Mouse (Mus musculus) liver, postnatal 0 days (tissue): ENCODE measurements at regions not wholly inside any gene's neighbourhood (a gene's known extent, or its start where the extent isn't known, plus 50 kb on each side); places are given as distances from the start of the nearest gene placed in this dataset.

Experiments used
- ATAC-seq: fragments of 200-750 bp; cut with Nextera tagmentation; 2 replicates; pipeline ENCODE4 v1.8.0; 2017; ENCODE audit warnings: mild to moderate bottlenecking, moderate library complexity
- DNase-seq: peaks from one replicate; pipeline ENCODE4 v3.0.0-alpha.2; 2016
- H3K27ac ChIP-seq: fragments of 300-500 bp; sonication (generic); 2 replicates; pipeline ENCODE4 v1.5.1; 2014; ENCODE audit warnings: antibody characterized with exemption, moderate library complexity, mild to moderate bottlenecking, low read depth
- H3K27me3 ChIP-seq: fragments of 300-500 bp; sonication (generic); 2 replicates; pipeline ENCODE4 v1.6.1; 2014; ENCODE audit warnings: low read length, control low read depth, mixed read lengths; ENCODE audit not compliant: insufficient read depth
- H3K36me3 ChIP-seq: fragments of 300-500 bp; sonication (generic); replicated peaks from 2 replicates; pipeline ENCODE4 v1.6.1; 2014; ENCODE audit warnings: mild to moderate bottlenecking, control low read depth, low read length, moderate library complexity, mixed read lengths; ENCODE audit not compliant: insufficient read depth
- H3K4me1 ChIP-seq: fragments of 300-500 bp; sonication (generic); 2 replicates; pipeline ENCODE4 v1.6.1; 2014; ENCODE audit warnings: antibody characterized with exemption, mild to moderate bottlenecking, control low read depth; ENCODE audit not compliant: insufficient read depth
- H3K4me2 ChIP-seq: fragments of 300-500 bp; sonication (generic); 2 replicates; pipeline ENCODE4 v1.6.1; 2014; ENCODE audit warnings: low read depth, mild to moderate bottlenecking, low read length, moderate library complexity, mixed read lengths
- H3K4me3 ChIP-seq: fragments of 300-500 bp; sonication (generic); 2 replicates; pipeline ENCODE4 v1.5.1; 2014; ENCODE audit warnings: low read depth, low read length
- H3K9ac ChIP-seq: fragments of 300-500 bp; sonication (generic); replicated peaks from 2 replicates; pipeline ENCODE4 v1.6.1; 2014; ENCODE audit warnings: mild to moderate bottlenecking, moderate library complexity
- H3K9me3 ChIP-seq: fragments of 300-500 bp; sonication (generic); 2 replicates; pipeline ENCODE4 v1.6.1; 2016; ENCODE audit warnings: mild to moderate bottlenecking, control low read depth, low read length, mixed read lengths
- CTCF ChIP-seq: sonication (generic); IDR thresholded peaks from 2 replicates; pipeline ENCODE4 v1.5.1; 2016; ENCODE audit warnings: antibody characterized with exemption, low read depth
- EP300 ChIP-seq: IDR thresholded peaks from 2 replicates; pipeline ENCODE4 v1.6.1; 2016; ENCODE audit warnings: antibody characterized with exemption, low read depth, mild to moderate bottlenecking
- WGBS: fragments of 180-500 bp; shearing (Covaris S2); extraction: QIAGEN DNeasy Blood & Tissue Kit; methylation state at CpG from one replicate; pipeline ENCODE4 v1.1.7; 2014; ENCODE audit not compliant: insufficient replicate concordance; 5-methylcytosine and 5-hydroxymethylcytosine counted together

DNA sequence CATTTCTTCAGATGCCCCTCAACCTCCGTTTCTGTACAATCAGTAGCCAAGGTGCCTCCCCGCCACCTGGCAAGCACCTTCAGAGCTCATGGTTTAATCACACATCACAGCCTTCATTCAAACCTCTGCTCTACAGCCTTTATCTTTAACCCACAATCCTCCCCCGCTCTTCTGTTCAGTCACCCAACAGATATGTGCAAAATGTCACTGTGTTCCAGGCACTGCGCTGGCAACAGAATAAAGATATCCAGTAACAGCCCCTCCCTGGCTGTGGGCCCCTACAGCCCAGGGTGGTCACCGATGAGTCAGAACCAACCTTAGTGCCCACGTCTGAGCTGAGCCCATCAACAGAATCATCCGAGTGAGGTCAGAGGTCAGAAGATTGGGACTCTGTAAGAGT is 54.3 kb upstream of the Ddr1 start:
- Histone ChIP-seq H3K4me3 (no peak overlapping the region), H3K27me3 (no peaks in the 10 kb centered on the region), H3K27ac (no peak overlapping the region), H3K9me3 (no peaks in the 10 kb centered on the region), H3K36me3 (no peaks in the 10 kb centered on the region), H3K4me1 (peaks cover 12% of the 10 kb centered on the region), H3K4me2 (no peak overlapping the region), H3K9ac (no peak overlapping the region)
- TF ChIP-seq CTCF (no peak), EP300 (peak; percentile 94)
- 58% methylated on average over 7 of the region's 7 CpGs for WGBS
- ATAC-seq (peak; percentile 85), DNase-seq (no peak)

DNA sequence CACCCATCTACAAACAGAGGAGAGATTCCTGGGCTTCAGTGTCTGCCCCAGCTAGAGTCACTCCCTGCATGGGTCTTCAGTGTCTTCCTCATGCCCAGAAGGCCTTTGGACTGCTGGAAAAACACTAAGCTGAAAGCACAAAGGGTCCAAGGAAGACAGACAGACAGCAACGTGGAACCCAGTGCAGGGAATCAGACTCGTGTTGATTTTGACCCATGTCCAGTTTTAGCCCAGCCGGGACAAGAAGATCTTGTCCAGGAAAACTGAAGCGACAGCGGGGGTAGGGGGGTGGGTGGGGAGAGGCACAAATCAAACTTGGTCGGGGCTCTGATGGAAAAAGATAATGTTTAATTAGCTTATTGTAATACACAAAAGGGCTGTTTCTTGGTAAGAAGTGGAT is 55.3 kb upstream of the Ddr1 start:
- Histone ChIP-seq H3K4me3 (no peak overlapping the region), H3K9ac (no peak overlapping the region), H3K27ac (no peak overlapping the region), H3K4me2 (no peak overlapping the region), H3K9me3 (no peaks in the 10 kb centered on the region), H3K36me3 (no peaks in the 10 kb centered on the region), H3K4me1 (peaks cover 11% of the 10 kb centered on the region), H3K27me3 (no peaks in the 10 kb centered on the region)
- no peak for DNase-seq
- WGBS: 69% methylated on average over 6 of the region's 6 CpGs
- no peak for TF ChIP-seq EP300
- TF ChIP-seq CTCF: no peak
- no peak for ATAC-seq

- DNase-seq: no peak
- Histone ChIP-seq H3K4me2 (no peak overlapping the region), H3K9ac (no peak overlapping the region), H3K27me3 (no peaks in the 10 kb centered on the region), H3K4me1 (peaks cover 14% of the 10 kb centered on the region), H3K4me3 (no peak overlapping the region), H3K9me3 (no peaks in the 10 kb centered on the region), H3K36me3 (no peaks in the 10 kb centered on the region), H3K27ac (no peak overlapping the region)
- WGBS: 67% methylated on average over 9 of the region's 9 CpGs
- TF ChIP-seq CTCF (no peak), EP300 (no peak)
- ATAC-seq: no peak
Measured at GRCm38 (mm10) chr17:35762614-35763013, 58.2 kb upstream of the Ddr1 start.

GRCm38 (mm10) chr17:35763101-35763500 is 58.4 kb upstream of the Ier3 start:
- Histone ChIP-seq H3K27ac (no peak overlapping the region), H3K4me2 (no peak overlapping the region), H3K4me1 (peaks cover 14% of the 10 kb centered on the region), H3K27me3 (no peaks in the 10 kb centered on the region), H3K4me3 (no peak overlapping the region), H3K36me3 (no peaks in the 10 kb centered on the region), H3K9me3 (no peaks in the 10 kb centered on the region), H3K9ac (no peak overlapping the region)
- ATAC-seq: peak; percentile 27; the same call in 1 of the 2 replicates
- WGBS: 58% methylated on average over 5 of the region's 5 CpGs
- TF ChIP-seq EP300 (no peak), CTCF (no peak)
- no peak for DNase-seq

- ATAC-seq: peak; percentile 62
- 31% methylated on average over 6 of the region's 6 CpGs for WGBS
Measured at GRCm38 (mm10) chr17:35763866-35764265, 57.6 kb upstream of the Ier3 start.

GRCm38 (mm10) chr17:35766406-35766805 is 55.1 kb upstream of the Ier3 start:
- ATAC-seq: no peak
- H3K27ac ChIP-seq: no peak overlapping the region
- no peaks in the 10 kb centered on the region for H3K36me3 ChIP-seq
- H3K4me1 ChIP-seq: peaks cover 9% of the 10 kb centered on the region; the same call in 1 of the 2 replicates
- H3K4me2 ChIP-seq: no peak overlapping the region
- DNase-seq: no peak
- H3K4me3 ChIP-seq: no peak overlapping the region
- H3K9ac ChIP-seq: no peak overlapping the region
- H3K9me3 ChIP-seq: no peaks in the 10 kb centered on the region
- WGBS: 45% methylated on average over 9 of the region's 9 CpGs
- TF ChIP-seq EP300 (no peak), CTCF (no peak)
- no peaks in the 10 kb centered on the region for H3K27me3 ChIP-seq

More at GRCm38 (mm10) chr17:35763866-35764265, 57.6 kb upstream of the Ier3 start:
- no peaks in the 10 kb centered on the region for H3K9me3 ChIP-seq
- peaks cover 11% of the 10 kb centered on the region for H3K4me1 ChIP-seq
- no peaks in the 10 kb centered on the region for H3K27me3 ChIP-seq
- no peak overlapping the region for H3K27ac ChIP-seq
- DNase-seq: peak; percentile 63
- TF ChIP-seq CTCF (peak; percentile 66), EP300 (no peak)
- H3K9ac ChIP-seq: no peak overlapping the region
- H3K4me2 ChIP-seq: no peak overlapping the region
- no peaks in the 10 kb centered on the region for H3K36me3 ChIP-seq
- H3K4me3 ChIP-seq: no peak overlapping the region
